Mouse (Mus musculus) MEL-GATA-1-ER (cell line): ENCODE results near the gene Thumpd2.

Source experiments
- DNase-seq: peaks from one replicate; pipeline ENCODE4 v3.0.0-alpha.2; 2012; ENCODE audit warnings: low read depth; ENCODE audit errors: extremely low read depth

The Thumpd2 gene

DNA sequence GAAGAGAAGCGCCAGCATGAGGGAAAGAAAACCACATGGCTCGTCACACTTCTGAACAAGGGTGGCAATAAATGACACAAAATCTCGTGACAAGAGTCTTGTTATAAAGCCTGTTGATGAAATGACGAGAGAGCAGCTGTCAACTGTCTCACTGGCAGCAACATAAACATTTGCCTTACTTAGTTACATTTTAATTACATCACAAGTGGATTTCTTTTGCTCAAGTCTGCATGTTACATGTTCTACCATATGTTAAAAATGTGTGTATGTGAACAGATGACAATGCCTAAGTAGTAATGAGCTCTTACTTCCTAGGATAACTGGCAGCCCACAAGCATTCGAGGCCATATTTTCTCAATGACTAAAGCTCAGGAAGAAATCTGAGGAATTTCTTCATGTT lies 29.5 kb downstream of the Thumpd2 start:
- no peak for DNase-seq

GRCm38 (mm10) chr17:81032957-81033356 lies 31.9 kb downstream of the Thumpd2 start:
- DNase-seq, result peak; percentile 50

DNA sequence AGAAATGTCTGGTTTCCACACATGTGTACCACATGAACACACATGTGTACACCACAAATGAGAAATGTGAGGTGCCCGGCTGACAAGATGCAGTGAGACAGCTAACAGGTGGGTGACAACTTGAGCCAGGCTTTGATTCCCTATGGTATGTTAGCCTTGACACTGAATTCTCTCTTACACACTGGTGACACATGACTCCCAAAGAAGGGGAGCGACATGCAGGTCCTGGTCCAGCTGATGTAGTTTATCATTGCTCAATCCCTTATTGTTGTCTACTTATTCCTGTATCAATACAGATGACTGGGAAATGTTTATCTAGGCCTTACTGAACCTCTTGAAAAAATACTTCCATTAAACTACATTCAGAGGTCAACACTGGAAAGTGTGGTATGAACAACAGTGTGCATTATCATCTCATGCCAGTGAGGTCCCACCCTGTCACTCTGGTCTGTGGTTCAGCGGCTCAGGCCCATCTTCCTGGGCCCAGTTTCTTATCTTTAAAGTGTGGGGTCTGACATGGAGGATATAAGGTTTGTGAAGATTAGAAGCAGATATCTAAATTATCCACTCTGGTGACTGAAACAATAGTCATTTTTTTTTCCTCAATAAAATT lies 32.9 kb downstream of the Thumpd2 start:
- peak; percentile 64 for DNase-seq

- DNase-seq, result no peak
Measured at GRCm38 (mm10) chr17:81027331-81027730, 37.6 kb downstream of the Thumpd2 start.

DNA sequence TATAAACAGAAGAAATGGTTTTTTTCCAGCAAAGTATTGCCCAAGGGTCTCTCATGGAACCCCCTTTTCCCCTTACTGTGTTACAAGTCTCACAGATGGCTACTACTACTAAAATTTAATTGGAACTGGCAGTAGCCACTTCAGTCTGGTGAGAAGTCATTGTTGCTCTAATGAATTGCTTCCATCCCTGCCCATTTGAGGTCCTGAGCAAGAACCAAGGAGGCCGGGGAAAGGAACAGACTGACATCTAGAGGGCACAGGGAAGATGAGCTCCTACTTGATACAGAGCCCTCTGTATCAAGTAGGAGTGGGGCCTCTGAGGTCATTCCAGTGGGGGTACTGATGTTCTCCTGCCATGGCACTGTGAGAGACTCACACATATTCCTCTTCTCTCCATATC lies 47.8 kb downstream of the Thumpd2 start:
- DNase-seq, result no peak

DNA sequence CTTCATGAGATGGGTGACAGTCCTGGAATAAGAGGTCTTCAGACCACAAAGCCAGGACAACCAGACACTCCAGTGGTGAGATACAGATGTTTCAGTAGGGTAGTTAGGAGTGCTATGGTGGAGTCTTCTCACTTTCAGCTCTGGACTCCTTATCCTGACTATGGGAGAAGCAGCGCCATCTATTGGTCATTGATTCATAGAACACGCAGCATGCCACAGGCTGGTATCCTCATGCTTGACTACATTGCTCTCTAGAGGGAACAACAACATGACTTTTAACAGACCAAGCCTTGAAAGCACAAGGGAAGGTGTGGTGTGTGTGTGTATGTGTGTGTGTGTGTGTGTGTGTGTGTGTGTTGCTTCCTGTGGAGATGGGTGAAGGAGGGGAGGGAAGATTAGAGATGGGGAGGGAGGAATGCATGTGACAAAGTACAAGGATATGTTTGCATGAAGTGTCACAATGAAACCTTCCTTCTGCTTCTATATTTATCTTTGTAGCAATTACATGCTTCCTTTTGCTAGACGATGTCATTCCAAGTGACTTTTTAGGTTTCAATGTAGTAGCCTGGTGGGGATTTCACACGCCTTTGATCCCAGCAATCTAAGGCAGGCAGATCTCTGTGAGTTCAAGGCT lies 49.0 kb downstream of the Thumpd2 start:
- peak; percentile 51 for DNase-seq

GRCm38 (mm10) chr17:81010844-81011685 lies 53.8 kb downstream of the Thumpd2 start:
- DNase-seq, result no peak

- no peak for DNase-seq
Measured at GRCm38 (mm10) chr17:81010199-81010598, 54.7 kb downstream of the Thumpd2 start.

- no peak for DNase-seq
Measured at GRCm38 (mm10) chr17:81009112-81009511, 55.8 kb downstream of the Thumpd2 start.

- DNase-seq, result no peak
Measured at GRCm38 (mm10) chr17:81005292-81005691, 59.6 kb downstream of the Thumpd2 start.

- no peak for DNase-seq
Measured at GRCm38 (mm10) chr17:81004454-81004853, 60.4 kb downstream of the Thumpd2 start.

DNA sequence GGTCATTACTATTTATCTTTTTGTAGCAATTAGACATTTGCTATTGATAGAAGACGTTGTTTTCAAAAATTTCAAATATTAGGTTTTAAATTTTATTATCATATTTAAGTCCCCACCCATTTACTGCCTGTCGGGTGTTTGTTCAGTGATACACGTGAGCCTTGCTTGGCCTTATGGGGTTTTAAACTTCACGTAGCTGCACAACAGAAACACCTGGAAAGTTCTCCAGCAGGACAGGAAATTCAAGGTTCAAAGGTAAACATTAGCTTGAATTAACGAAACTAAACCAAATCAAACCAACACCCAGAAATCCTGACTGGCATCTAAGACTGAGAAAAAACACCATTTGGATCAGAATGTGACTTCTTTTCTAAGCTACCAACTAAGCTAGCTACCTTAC lies 62.8 kb downstream of the Thumpd2 start:
- no peak for DNase-seq

- no peak for DNase-seq
Measured at GRCm38 (mm10) chr17:81001647-81002046, 63.2 kb downstream of the Thumpd2 start.

GRCm38 (mm10) chr17:81001010-81001409 lies 63.9 kb downstream of the Thumpd2 start:
- DNase-seq, result no peak

GRCm38 (mm10) chr17:80998958-80999357 lies 65.9 kb downstream of the Thumpd2 start:
- DNase-seq, result no peak

DNA sequence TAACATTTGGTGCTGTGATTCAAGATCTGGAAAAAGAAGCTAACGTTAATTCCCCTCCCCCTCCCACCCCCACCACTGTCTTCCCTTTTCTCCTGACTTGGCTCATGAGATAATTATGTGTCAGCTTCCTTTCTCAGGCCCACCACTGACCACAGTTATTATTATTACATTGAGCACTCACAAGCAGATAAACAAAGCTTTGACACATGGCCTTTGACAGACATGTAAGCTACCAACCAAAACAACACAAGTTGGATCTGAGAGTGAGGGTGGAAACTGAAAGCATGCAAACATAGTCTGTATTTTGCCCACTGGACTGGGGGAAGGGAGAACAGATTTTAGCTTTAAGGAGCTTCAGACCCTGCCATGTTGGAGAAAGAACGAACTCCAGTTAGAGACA lies 67.7 kb downstream of the Thumpd2 start:
- DNase-seq, result peak; percentile 25

DNA sequence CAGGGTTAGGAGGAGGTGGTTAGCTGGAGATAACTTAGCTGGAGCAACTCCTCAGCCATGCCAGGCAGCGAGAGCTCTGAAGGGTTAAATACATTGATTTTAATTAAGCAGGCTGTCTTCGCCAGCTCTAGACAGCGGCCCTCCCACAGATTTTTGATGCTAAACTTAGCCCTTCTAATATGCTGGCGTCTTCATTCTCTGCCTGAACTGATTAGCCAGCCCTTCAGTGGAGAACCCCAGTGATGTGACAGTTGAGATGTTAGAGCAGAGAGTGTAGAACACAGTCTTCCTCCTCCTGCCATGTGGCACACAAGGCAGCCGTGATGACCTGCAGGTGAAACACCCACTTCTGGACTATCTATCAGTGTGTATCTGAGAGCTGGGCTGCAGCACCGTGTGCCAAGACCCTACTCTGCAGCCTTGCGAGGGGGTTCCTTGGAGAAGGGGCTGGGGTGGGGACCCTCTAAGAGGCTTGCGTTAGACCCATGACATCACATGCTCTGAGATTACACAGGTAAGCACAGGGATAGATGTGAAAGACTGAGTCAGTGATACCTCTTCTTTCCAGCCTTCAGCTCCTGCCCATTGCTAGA lies 73.3 kb downstream of the Thumpd2 start:
- DNase-seq, result no peak

DNA sequence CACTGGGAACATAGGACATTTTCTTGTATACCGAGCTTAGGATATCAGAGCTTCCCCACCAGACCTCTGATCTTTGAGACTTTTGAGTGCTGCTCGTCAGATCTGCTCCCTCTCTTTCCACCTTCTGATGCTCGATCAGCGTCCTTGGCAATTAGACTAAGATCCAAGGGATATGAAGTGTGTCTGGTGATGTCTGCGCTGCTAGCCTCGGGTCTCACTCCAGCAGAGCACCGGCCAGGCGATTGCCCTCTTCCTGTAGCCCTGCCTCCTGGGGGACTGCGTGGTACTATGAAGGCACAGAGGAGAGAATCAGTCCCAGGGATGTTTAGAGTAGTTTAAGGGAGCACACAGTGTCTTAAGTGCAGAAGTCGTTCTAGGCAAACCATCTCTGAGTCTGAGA lies 81.9 kb downstream of the Thumpd2 start:
- DNase-seq, result no peak

GRCm38 (mm10) chr17:80982412-80982787 lies 82.5 kb downstream of the Thumpd2 start:
- peak; percentile 43 for DNase-seq

GRCm38 (mm10) chr17:80981721-80982411 lies 83.0 kb downstream of the Thumpd2 start:
- no peak for DNase-seq

- DNase-seq, result no peak
Measured at GRCm38 (mm10) chr17:80980096-80980495, 84.8 kb downstream of the Thumpd2 start.
